Mouse (Mus musculus): ENCODE results near the gene Nubpl.

GRCm38 (mm10) chr12:52302961-52303360 is 205.4 kb downstream of the Nubpl start:
- no peak for TF ChIP-seq CTCF (IDR thresholded peaks at IDR 0.05; ENCODE audit: insufficient read depth, low read length)
- TF ChIP-seq POLR2A (IDR thresholded peaks at IDR 0.05; ENCODE audit: borderline replicate concordance, extremely low read depth, low read depth, low read length) = no peak

Measured in lung, adult 2 months (tissue).